Comparison of ENCODE assay signal across 8 mouse cellular contexts in the genomic region with DNA sequence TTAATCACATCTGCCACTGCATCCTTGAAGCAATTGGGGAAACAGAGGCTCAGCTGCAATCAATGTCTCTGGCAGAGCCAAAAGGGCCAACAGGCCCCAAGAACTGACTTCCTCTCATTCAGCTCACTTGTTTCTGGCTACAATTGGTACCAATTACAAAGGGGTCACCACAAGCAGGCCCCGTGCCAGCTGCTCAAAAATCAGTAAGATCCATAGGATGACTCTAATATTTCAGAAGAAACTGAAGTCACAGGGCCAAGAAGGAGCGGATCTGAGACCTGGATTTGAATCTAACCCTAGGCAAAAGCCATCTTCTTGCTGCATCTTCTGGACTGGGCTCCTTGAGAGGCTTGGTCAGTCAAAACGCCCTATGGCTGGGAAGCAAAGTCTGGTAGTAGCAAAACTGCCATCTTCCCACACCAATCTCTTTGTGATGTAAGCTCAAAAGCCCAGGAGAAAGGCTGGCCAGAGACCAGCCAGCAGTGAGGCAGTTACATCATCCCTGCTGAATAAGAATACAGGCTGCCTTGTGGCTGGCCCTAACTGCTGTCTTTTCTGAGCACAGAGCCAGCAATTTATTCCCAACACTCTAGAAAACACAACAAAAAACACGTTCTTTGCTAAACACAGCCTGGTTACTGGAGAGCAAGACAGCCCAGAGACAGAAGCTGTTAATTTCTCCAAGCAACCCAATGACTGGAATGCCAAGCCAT. TPM values are rescaled to one million over a fixed set of nuclear protein-coding genes. Genes with fewer than 3 reads are reported as not detected.
DNase-seq lines count a peak whose midpoint lies in the region; ATAC-seq lines count a peak whose summit lies in the region.

No protein-coding gene starts in this region.

- H3K9ac ChIP-seq in hindbrain, embryonic 13.5 days: peak overlapping the region; percentile 99
- H3K9ac ChIP-seq in limb, embryonic 15.5 days: peak overlapping the region; percentile 89; the same call in 1 of the 2 replicates
- peak overlapping the region; percentile 98; the same call in 1 of the 2 replicates for H3K9ac ChIP-seq in stomach, embryonic 16.5 days (ENCODE audit: low read length)

- no peaks in the 10 kb centered on the region for H3K9me3 ChIP-seq in megakaryocyte, embryonic 14.5 days
- H3K9me3 ChIP-seq in hindbrain, embryonic 13.5 days: no peaks in the 10 kb centered on the region
- H3K9me3 ChIP-seq in limb, embryonic 15.5 days: no peaks in the 10 kb centered on the region
- H3K9me3 ChIP-seq in stomach, embryonic 16.5 days (replicated peaks; ENCODE audit: control insufficient read depth, low read length): no peaks in the 10 kb centered on the region

- H3K4me1 ChIP-seq in megakaryocyte, embryonic 14.5 days: peaks cover 61% of the 10 kb centered on the region
- H3K4me1 ChIP-seq in hindbrain, embryonic 13.5 days (replicated peaks): peaks cover 52% of the 10 kb centered on the region
- H3K4me1 ChIP-seq in limb, embryonic 15.5 days: peaks cover 29% of the 10 kb centered on the region
- H3K4me1 ChIP-seq in stomach, embryonic 16.5 days (ENCODE audit: control insufficient read depth, insufficient read depth, low read length): peaks cover 18% of the 10 kb centered on the region

- ATAC-seq in megakaryocyte, adult 5-6 weeks (ENCODE audit: poor library complexity, severe bottlenecking): no peak
- ATAC-seq in hindbrain, embryonic 13.5 days (ENCODE audit: low FRiP score): no peak
- no peak for ATAC-seq in limb, embryonic 15.5 days (ENCODE audit: insufficient number of reproducible peaks, low FRiP score, low TSS enrichment, low read depth)
- no peak for ATAC-seq in stomach, embryonic 16.5 days (ENCODE audit: insufficient read depth, low FRiP score)

- H3K4me3 ChIP-seq in megakaryocyte, embryonic 14.5 days (replicated peaks): peak overlapping the region; percentile 92
- H3K4me3 ChIP-seq in hindbrain, embryonic 13.5 days: peak overlapping the region; percentile 100
- peak overlapping the region; percentile 92 for H3K4me3 ChIP-seq in limb, embryonic 15.5 days
- peak overlapping the region; percentile 100; the same call in 1 of the 2 replicates for H3K4me3 ChIP-seq in stomach, embryonic 16.5 days (replicated peaks; ENCODE audit: low read length)

- H3K36me3 ChIP-seq in megakaryocyte, embryonic 14.5 days (replicated peaks; ENCODE audit: low read length): peaks cover 35% of the 10 kb centered on the region
- H3K36me3 ChIP-seq in hindbrain, embryonic 13.5 days: peaks cover 17% of the 10 kb centered on the region
- H3K36me3 ChIP-seq in limb, embryonic 15.5 days: no peaks in the 10 kb centered on the region; the same call in 1 of the 2 replicates
- no peaks in the 10 kb centered on the region for H3K36me3 ChIP-seq in stomach, embryonic 16.5 days (ENCODE audit: control insufficient read depth, insufficient read depth, low read length)

- peak; percentile 58 for DNase-seq in adrenal gland, adult 2 months
- no peak for DNase-seq in adrenal gland, postnatal 4 days (ENCODE audit: low spot score in 2 of 2)
- DNase-seq in kidney, adult 11 months: no peak

- H3K4me2 ChIP-seq in hindbrain, embryonic 13.5 days: peak overlapping the region; percentile 98
- no peak overlapping the region for H3K4me2 ChIP-seq in limb, embryonic 15.5 days
- peak overlapping the region; percentile 82 for H3K4me2 ChIP-seq in stomach, embryonic 16.5 days (ENCODE audit: low read depth, low read length)

- H3K27me3 ChIP-seq in megakaryocyte, embryonic 14.5 days (replicated peaks): no peaks in the 10 kb centered on the region
- H3K27me3 ChIP-seq in hindbrain, embryonic 13.5 days: no peaks in the 10 kb centered on the region
- no peaks in the 10 kb centered on the region for H3K27me3 ChIP-seq in limb, embryonic 15.5 days
- H3K27me3 ChIP-seq in stomach, embryonic 16.5 days (ENCODE audit: control insufficient read depth, insufficient read depth, low read length): no peaks in the 10 kb centered on the region

- WGBS in hindbrain, embryonic 13.5 days: 76% methylated on average over 4 of the region's 4 CpGs
- WGBS in limb, embryonic 15.5 days: 78% methylated on average over 4 of the region's 4 CpGs
- 81% methylated on average over 4 of the region's 4 CpGs for WGBS in stomach, embryonic 16.5 days

- H3K27ac ChIP-seq in hindbrain, embryonic 13.5 days: peak overlapping the region; percentile 73
- H3K27ac ChIP-seq in limb, embryonic 15.5 days: no peak overlapping the region
- H3K27ac ChIP-seq in stomach, embryonic 16.5 days (ENCODE audit: low read length): no peak overlapping the region

RNA-seq across cellular contexts. Expression of a gene that starts 1.5 kb away (rescaled TPM):
- 10 to 100 TPM; 75.2 to 78.4 TPM for total RNA-seq in adrenal gland, adult 2 months (2021)
- polyA plus RNA-seq in adrenal gland, adult 2 months (2012; rRNA removed): 64.2 and 70.8 TPM in 2 replicates
- 10 to 100 TPM; 65.0 to 66.6 TPM for total RNA-seq in adrenal gland, postnatal 4 days (2021)
- 4.0 and 26.3 TPM in 2 replicates for polyA plus RNA-seq in megakaryocyte, embryonic 14.5 days (2012; ENCODE audit: insufficient read depth, low replicate concordance)
- 59.7 and 61.7 TPM in 2 replicates for total RNA-seq in megakaryocyte, adult 5-6 weeks (2015)
- total RNA-seq in megakaryocyte, adult 5-6 weeks (2017): 36.3 and 37.8 TPM in 2 replicates
- polyA plus RNA-seq in hindbrain, embryonic 13.5 days (2015; fragmentation: Nextera tagmentation; extraction: Ambion mirVana): 139 TPM in 2 replicates
- 69.9 and 70.3 TPM in 2 replicates for polyA plus RNA-seq in limb, embryonic 15.5 days (2015; fragmentation: Nextera tagmentation; extraction: Ambion mirVana)
- polyA plus RNA-seq in stomach, embryonic 16.5 days (2015; fragmentation: Nextera tagmentation; extraction: Ambion mirVana): 68.7 and 73.3 TPM in 2 replicates

RNA-seq across cellular contexts. Expression of a gene that starts 1.7 kb away (rescaled TPM):
- total RNA-seq in adrenal gland, adult 2 months (2021): 10 to 100 TPM; 33.1 to 35.1 TPM
- polyA plus RNA-seq in adrenal gland, adult 2 months (2012; rRNA removed): 29.0 and 30.8 TPM in 2 replicates
- total RNA-seq in adrenal gland, postnatal 4 days (2021): 10 to 100 TPM; 33.9 TPM
- 10.0 and 23.7 TPM in 2 replicates for polyA plus RNA-seq in megakaryocyte, embryonic 14.5 days (2012; ENCODE audit: insufficient read depth, low replicate concordance)
- 9.0 and 11.3 TPM in 2 replicates for total RNA-seq in megakaryocyte, adult 5-6 weeks (2015)
- 6.3 and 10.3 TPM in 2 replicates for total RNA-seq in megakaryocyte, adult 5-6 weeks (2017)
- 24.6 and 26.0 TPM in 2 replicates for polyA plus RNA-seq in hindbrain, embryonic 13.5 days (2015; fragmentation: Nextera tagmentation; extraction: Ambion mirVana)
- polyA plus RNA-seq in limb, embryonic 15.5 days (2015; fragmentation: Nextera tagmentation; extraction: Ambion mirVana): 12.9 and 15.3 TPM in 2 replicates
- polyA plus RNA-seq in stomach, embryonic 16.5 days (2015; fragmentation: Nextera tagmentation; extraction: Ambion mirVana): 13.8 and 15.9 TPM in 2 replicates

RNA-seq across cellular contexts. Expression of a gene that starts 47.0 kb away (rescaled TPM):
- 10 to 100 TPM in 1 of 2 experiments, 1 to 10 TPM in 1; 6.7 to 10.1 TPM for total RNA-seq in adrenal gland, adult 2 months (2021)
- 45.2 and 45.3 TPM in 2 replicates for polyA plus RNA-seq in adrenal gland, adult 2 months (2012; rRNA removed)
- total RNA-seq in adrenal gland, postnatal 4 days (2021): 10 to 100 TPM; 13.2 to 14.8 TPM
- 1.4 and 5.0 TPM in 2 replicates for polyA plus RNA-seq in megakaryocyte, embryonic 14.5 days (2012; ENCODE audit: insufficient read depth, low replicate concordance)
- 0.40 and 1.8 TPM in 2 replicates for total RNA-seq in megakaryocyte, adult 5-6 weeks (2015)
- 0.40 TPM in 1 of 2 replicates, not detected in the other for total RNA-seq in megakaryocyte, adult 5-6 weeks (2017)
- 7.5 and 7.9 TPM in 2 replicates for polyA plus RNA-seq in hindbrain, embryonic 13.5 days (2015; fragmentation: Nextera tagmentation; extraction: Ambion mirVana)
- polyA plus RNA-seq in limb, embryonic 15.5 days (2015; fragmentation: Nextera tagmentation; extraction: Ambion mirVana): 52.6 and 61.2 TPM in 2 replicates
- 15.5 and 15.9 TPM in 2 replicates for polyA plus RNA-seq in stomach, embryonic 16.5 days (2015; fragmentation: Nextera tagmentation; extraction: Ambion mirVana)
